Mouse (Mus musculus) left cerebral cortex, adult 2 months (tissue): ENCODE measurements around the gene Grm7. TPM values are rescaled to one million over a fixed set of nuclear protein-coding genes. Genes with fewer than 3 reads are reported as not detected.

Source experiments
- DNase-seq, 2 experiments: peaks; one replicate each; pipeline ENCODE4 v3.0.0; 2021 to 2022; ENCODE audit warnings: low spot score in 2 of 2, mixed read lengths in 1 of 2; ENCODE audit errors: extremely low spot score in 1 of 2
- H3K27ac ChIP-seq: fragments of 200-600 bp; 2 replicates; pipeline ENCODE4 v1.8.1; 2022
- H3K4me3 ChIP-seq: fragments of 200-600 bp; 2 replicates; pipeline ENCODE4 v1.8.1; 2022
- CTCF ChIP-seq: fragments of 200-600 bp; IDR thresholded peaks from 2 replicates; pipeline ENCODE4 v1.8.1; 2022; ENCODE audit warnings: antibody characterized with exemption, mild to moderate bottlenecking, moderate library complexity
- intact Hi-C: fragments of 180-260 bp; cut with DNase I; formaldehyde crosslinking; loops from one replicate; pipeline ENCODE4 v1.15.1; 2025
- total RNA-seq, 2 experiments: library from RNA; stranded (reverse); gene quantifications; 2 replicates each; pipeline ENCODE4 v1.2.3; 2021

Grm7 gene
- total RNA-seq, 2 experiments from 2014 or later = 83.2 to 84.2 TPM

DNA sequence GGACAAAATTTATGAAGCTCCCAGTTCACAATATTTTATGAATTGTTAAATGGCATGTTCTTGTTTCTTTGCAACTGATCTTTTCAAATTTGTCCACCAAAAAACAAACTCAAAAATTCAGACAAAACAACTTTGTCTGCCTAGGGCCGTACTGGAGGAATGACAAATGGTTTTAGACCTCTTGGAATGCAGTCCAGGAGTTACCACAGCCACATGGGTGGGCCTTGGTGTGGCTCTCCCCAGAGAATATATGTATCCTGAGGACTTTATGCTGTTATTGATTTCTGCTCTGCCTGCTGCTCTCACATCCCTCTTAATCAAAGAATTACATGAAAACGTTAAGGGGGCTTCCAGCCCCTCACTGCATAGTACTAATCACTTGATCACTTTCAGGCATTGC is 400.5 kb downstream of the Grm7 start:
- no peak for TF ChIP-seq CTCF
- no peak overlapping the region for H3K4me3 ChIP-seq

DNA sequence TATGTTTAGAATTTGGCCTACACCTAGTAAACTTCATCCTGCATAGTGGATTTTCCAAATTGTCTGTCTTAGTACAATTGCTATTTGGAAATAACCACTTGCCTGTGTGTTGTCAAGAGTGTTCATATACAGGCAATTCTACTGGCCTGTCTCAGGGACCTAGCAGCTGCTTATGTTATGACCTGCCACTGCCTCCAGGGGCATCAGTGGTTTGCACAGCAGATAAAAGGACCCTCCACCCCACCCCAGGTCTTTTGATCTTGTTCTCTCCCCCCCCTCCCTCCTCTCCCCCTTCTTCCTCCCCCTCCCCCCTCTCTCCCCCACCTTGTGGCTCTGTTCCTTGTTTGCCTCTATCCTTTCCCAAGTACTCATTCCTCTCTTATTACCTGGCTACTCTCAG is 403.9 kb downstream of the Grm7 start:
- intact Hi-C loops = no loop called here
- Histone ChIP-seq H3K27ac (no peak overlapping the region), H3K4me3 (no peak overlapping the region)
- no peak for DNase-seq
- no peak for TF ChIP-seq CTCF

More for the DNA sequence above, 400.5 kb downstream of the Grm7 start:
- no peak for DNase-seq
- H3K27ac ChIP-seq = no peak overlapping the region
- intact Hi-C loops = no loop called here

DNA sequence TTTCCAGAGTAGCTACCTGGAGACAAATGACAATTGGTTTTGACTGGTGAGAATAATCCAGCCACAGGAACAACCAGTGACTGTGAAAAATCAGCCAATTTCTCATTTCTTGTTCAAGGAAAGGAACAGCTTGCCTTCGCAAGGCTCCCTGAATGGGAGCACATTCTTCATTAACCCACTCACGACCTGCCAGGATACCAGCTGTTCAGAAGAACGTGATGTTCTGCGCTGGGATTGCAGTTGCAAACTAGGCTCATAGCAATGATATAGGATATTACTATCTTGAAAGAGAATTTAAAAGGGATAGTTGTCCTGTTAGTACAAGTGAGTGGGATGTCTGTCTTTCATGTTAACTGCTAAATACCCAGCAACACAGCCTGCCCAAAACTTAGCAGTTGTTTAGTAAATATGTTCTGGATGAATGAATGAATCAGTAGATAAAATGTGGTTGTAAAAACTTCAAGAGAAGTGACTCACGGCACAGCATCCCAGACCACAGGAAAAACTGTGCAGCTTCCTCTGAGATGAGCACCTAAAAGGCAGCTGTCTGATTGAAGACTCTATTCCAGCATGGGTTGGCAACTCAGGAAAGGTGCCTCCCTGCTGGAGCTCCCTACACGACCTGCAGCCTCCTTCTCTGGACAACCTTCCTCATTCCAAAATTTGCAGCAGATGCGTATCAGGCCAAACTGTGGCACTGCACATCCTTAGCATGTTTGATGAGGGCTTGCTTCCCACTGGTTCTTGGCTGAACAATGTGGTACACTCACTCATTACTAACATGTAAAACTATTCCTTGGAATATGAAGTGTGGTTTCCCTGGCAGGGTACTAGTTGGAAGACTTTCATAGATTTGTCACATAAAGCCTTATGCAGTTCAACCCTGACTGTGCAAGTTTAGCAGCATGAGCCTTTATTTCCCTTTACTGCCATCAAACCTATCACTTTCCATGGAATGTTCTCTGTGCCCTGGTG is 408.9 kb downstream of the Grm7 start:
- peak; percentile 15 to 30 for DNase-seq
- no peak; the same call in 1 of the 2 replicates for TF ChIP-seq CTCF
- Histone ChIP-seq H3K27ac (peak overlapping the region; percentile 8; the same call in 1 of the 2 replicates), H3K4me3 (no peak overlapping the region)
- intact Hi-C loops = no loop called here

DNA sequence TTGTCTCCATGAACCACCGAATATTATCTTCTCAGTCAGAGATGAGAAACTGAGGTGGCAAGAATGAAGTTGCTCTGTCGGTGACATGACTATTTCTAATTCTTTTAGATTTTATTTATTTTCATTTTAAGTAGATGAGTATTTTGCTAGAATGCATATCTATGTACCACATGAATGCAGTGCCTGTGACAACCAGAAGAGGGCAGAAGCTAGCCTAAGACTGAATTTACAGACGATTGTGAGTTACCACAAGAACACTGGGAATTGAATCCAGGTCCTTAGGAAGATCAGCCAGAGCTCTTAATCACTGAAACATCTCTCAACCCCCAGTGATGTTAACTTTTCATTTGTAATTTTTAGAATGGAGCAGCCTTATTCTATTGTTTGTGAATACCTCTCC is 412.4 kb downstream of the Grm7 start:
- DNase-seq = no peak
- peak; percentile 37 for TF ChIP-seq CTCF
- intact Hi-C loops = no loop called here
- Histone ChIP-seq H3K27ac (no peak overlapping the region), H3K4me3 (no peak overlapping the region)

DNA sequence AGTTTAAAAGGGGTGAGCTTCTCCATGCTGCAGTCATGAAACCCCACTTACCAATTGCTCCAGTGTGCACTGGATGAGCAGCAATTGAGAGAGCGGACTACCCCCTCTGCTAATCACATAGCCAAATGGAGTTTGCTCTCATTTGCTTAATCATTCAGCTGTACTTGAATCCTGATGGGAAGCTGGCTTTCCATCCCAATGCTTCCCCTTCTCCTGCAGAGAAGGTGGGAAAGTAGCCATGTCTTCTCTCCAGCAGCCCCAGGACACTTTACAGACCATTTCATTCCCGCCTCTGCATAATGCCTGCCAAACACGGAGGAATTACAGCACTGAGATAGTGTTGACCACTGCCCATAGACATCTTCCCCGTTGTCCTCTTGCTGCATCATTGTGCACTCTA is 414.6 kb downstream of the Grm7 start:
- DNase-seq = no peak
- Histone ChIP-seq H3K4me3 (no peak overlapping the region), H3K27ac (no peak overlapping the region)
- no peak for TF ChIP-seq CTCF
- intact Hi-C loops = no loop called here

DNA sequence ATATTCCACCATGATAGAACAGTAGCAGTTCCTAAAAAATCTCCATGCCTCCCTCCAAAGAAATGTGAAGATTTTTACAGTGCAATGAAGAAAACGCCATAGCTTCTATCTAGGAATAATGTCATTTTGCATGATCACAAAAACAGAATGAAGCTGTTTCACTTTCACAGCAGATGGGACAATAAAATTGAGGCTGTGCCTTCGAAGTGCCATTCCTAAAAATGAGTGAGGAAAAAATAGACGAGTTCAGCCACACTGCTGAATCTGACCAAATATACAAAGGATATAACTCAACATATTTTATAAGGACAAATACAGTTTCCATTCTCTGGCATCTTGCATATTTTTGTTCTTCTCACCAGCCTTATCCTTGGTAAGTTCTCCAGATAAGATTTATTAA is 439.2 kb downstream of the Grm7 start:
- TF ChIP-seq CTCF = no peak
- Histone ChIP-seq H3K4me3 (no peak overlapping the region), H3K27ac (peak overlapping the region; percentile 60)
- intact Hi-C loops = no loop called here
- no peak for DNase-seq

DNA sequence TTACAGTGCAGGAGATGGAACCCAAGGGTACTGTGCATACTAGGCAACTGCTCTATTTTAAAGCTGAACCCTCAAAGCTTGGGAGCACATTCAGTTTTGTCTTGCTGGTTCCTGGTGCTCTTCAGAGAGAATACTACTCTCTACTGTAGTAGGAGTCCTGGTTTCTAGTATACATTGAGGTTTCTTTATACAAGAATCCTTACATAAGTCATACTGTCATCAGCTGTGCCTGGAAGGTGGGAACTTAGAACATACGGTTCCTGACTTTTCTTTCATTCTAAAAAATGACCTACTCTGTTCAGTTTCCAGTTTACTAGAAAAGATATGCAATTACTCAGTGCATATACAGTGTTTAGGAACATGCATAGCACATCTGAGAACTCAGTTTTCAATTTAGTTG is 449.4 kb downstream of the Grm7 start:
- intact Hi-C loops = no loop called here
- no peak for DNase-seq
- no peak overlapping the region for H3K27ac ChIP-seq

DNA sequence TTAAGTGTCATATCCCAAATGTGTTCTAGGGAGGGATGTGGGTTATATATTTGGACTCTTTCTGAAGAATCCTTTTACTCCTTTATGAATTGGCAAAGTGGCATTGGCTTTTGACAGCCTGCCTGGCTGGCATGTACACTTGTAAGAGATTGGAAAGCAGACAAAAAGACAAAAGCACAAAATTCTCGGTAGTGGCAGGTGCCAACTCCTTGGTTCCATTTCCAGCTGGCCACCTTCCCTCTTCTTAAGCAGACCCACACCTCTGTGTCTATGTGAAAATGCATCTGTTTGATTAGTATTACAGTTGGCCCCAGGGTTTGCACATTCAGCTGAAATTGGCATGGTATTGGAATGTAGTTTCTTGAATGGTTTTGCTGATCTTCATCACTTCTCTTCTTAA is 460.1 kb downstream of the Grm7 start:
- intact Hi-C loops = no loop called here
- no peak for TF ChIP-seq CTCF
- Histone ChIP-seq H3K27ac (no peak overlapping the region), H3K4me3 (no peak overlapping the region)
- no peak for DNase-seq

More for the DNA sequence above, 449.4 kb downstream of the Grm7 start:
- no peak for TF ChIP-seq CTCF
- H3K4me3 ChIP-seq = no peak overlapping the region

DNA sequence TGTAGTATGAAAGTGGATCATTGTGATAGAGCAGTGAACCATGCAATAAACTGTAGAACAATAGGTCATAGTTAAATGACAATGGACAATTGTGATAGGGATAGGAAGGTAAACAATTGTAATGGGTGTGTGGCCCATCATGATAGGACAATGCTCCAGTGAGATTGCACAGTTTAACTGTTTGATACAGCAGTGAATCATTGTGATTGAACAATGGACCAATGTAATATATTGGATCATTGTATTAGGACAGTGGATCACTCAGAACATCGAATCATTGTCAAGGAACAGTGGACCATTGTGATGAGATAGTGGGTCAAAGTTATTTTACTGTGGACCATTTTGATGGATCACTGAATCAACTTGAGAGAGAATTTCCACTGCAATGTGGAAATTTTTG is 515.7 kb downstream of the Grm7 start:
- H3K4me3 ChIP-seq = no peak overlapping the region
- no peak for TF ChIP-seq CTCF
- intact Hi-C loops = no loop called here
- no peak for DNase-seq
- H3K27ac ChIP-seq = no peak overlapping the region

DNA sequence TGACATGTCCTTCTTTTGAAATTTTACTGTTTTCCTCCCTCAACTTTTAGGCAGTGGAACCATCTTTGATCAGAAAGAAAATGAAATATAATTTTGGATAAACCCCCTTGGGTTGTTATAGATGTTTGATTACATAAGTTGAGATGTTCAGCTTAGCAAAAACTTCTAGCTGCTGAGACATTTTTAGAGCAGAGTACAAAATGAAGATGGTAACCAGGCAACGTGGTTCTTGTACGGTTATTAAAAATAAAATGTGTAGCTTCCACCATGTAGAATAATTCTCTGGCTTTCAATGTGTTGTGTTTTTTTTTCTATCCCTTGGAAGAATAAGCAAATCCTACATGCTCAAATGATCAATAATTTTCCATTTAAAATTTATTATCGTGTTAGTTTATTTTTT is 550.0 kb downstream of the Grm7 start:
- no peak for DNase-seq
- peak overlapping the region; percentile 58; the same call in 1 of the 2 replicates for H3K27ac ChIP-seq
- intact Hi-C loops = no loop called here
- H3K4me3 ChIP-seq = no peak overlapping the region
- TF ChIP-seq CTCF = no peak

DNA sequence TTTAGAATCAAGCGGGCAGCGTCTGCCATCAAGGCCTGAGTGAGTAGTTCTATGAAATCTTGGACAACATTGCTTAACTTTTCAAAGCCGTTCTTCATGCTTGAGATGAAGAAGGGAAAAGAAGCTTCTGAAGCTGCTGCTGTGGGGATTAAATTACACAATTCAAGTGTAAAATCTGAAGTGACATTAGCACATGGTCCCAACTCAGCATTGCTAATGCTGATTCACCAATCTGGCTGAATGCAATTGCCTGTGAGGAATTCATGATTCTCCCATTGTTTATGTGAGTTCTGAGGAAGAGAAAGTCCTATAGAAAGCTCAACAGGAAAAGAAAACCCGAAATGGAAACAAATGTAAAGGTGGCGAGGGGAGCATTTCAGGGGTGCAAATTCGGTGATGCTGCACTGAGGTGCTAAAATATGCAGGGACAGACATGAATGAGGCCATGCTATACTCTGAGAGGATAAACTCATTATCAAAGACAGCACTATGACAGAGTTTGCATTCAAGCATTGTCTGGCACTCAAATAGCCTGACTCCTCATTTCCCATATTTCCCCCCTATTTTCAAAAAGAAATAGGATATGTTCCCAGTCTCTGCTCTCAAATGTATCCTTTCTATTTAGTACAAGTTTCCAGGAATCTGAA is 575.8 kb downstream of the Grm7 start:
- no peak for DNase-seq
- Histone ChIP-seq H3K4me3 (no peak overlapping the region), H3K27ac (no peak overlapping the region)
- intact Hi-C loops = no loop called here
- no peak for TF ChIP-seq CTCF

DNA sequence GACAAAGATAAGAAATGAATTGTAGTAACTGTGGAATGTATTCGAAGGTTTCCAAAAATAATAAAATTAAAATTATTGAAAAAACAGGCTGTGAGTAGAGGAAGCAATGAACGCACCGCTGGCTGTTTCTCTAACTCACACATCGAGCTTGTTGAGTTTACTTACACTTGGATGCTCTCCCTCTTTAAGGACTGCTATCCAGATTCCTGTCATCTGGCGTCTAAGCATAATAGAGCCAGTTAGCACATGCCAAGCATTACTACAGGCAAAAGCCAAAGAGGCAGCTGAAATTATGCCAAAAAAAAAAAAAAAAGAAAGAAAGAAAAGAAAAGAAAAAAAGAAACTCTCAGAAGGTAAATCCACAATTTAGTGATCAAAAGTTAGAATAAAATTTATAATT is 609.8 kb downstream of the Grm7 start:
- DNase-seq = no peak
- no peak for TF ChIP-seq CTCF
- Histone ChIP-seq H3K4me3 (no peak overlapping the region), H3K27ac (no peak overlapping the region)
- intact Hi-C loops = no loop called here
